Mouse (Mus musculus) gastrocnemius, adult 8-10 months (tissue): ENCODE data around the gene Fxyd5. TPM values are rescaled to one million over a fixed set of nuclear protein-coding genes. Genes with fewer than 3 reads are reported as not detected.

Source experiments
- DNase-seq, 2 experiments: peaks; one replicate each; pipeline ENCODE4 v3.0.0; 2022; ENCODE audit warnings: low spot score in 2 of 2
- microRNA-seq: library from miRNA; unstranded; fragments of <30 nt; microRNA quantifications from one replicate; pipeline ENCODE4 v1.2.0, GENCODE M21; 2022
- total RNA-seq, 4 experiments: library from RNA; stranded (reverse); gene quantifications; 2 replicates each; pipeline ENCODE4 v1.2.4; 2022

Fxyd5 gene
- total RNA-seq, 4 experiments from 2014 or later: 4.7 to 8.7 (median 6.1) TPM

DNA sequence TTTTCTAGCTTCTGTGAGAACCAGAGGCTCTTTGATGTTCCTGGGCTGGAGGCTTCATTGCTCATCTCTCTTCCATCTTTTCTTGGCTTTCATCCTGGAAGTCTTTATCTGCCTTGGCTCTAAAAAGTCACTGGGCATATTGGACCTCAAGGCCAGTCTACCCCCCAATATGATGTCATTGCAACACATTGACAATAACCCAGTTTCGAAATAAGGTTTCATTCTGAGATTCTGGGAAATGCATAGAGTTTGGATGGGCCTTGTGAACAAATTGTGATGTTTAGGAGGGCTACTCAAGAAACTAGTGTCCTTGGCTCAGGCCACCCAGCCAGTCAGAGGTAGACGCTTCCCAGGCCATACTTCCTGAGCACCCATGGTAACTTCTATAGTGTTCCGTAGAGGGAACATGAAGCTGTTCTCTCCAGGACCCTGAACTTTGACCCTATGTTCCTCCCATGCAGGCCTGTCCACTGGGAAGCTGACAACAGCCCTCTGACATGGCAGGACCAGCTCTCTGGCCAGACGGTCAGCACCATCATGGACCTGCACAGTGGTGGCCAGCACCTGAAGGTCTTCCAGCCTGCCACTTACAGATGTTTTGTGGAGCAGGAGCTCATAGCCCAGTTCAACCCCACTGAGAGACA is 53.6 kb downstream of the Fxyd5 start:
- DNase-seq: no peak

DNA sequence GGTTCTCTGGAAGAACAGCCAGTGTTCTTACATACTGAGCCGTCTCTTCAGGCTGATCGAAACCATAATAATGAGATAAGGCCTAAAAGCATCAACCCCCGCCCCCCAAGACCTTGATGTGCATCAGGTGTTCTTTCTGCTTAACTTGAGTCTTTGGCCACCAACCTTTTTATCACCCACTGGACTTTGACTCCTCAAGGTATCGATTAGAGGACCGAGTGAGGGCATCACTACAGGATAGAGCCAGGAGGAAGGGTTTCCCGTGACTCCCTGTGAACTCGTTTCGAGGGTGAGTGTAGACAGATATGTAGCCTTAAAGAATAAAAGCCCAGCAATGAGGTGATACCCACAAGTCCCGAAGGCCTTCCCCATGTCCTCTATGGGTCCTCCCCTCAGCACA is 56.9 kb downstream of the Fxyd5 start:
- DNase-seq: no peak

Small RNA genes within 50 kb of the gene (microRNA-seq; reads per million reads assigned to microRNA genes)
- gene Mir7050: not detected

Other genes with a start within 250 kb of the Fxyd5 start
- gene Ffar2, start 218.7 kb downstream of the Fxyd5 start, total RNA-seq: 1 to 10 TPM in 2 of 4 experiments, under 1 TPM in 1, not detected in 1; 0.21 to 1.2 (median 1.2) TPM
- not detected for gene Ffar3, start 186.3 kb downstream of the Fxyd5 start, total RNA-seq
- not detected for gene Ffar1, start 180.9 kb downstream of the Fxyd5 start, total RNA-seq
- not detected for gene Cd22, start 162.1 kb downstream of the Fxyd5 start, total RNA-seq
- gene Mag, start 127.6 kb downstream of the Fxyd5 start, total RNA-seq: under 1 TPM in 3 of 4 experiments, not detected in 1; 0.47 to 0.65 (median 0.56) TPM
- gene Hamp2, start 117.8 kb downstream of the Fxyd5 start, total RNA-seq: not detected
- gene Hamp, start 98.4 kb downstream of the Fxyd5 start, total RNA-seq: under 1 TPM in 1 of 4 experiments, not detected in 3; 0.86 TPM
- gene Usf2, start 85.7 kb downstream of the Fxyd5 start, total RNA-seq: 10 to 100 TPM; 75.5 to 96.0 (median 89.5) TPM
- gene Lsr, start 69.0 kb downstream of the Fxyd5 start, total RNA-seq: under 1 TPM in 3 of 4 experiments, not detected in 1; 0.29 to 0.56 (median 0.54) TPM
- under 1 TPM in 1 of 4 experiments, not detected in 3; 0.19 TPM for gene Fam187b, start 68.7 kb downstream of the Fxyd5 start, total RNA-seq
- gene Fxyd7, start 9.0 kb upstream of the Fxyd5 start, total RNA-seq: 1 to 10 TPM in 2 of 4 experiments, under 1 TPM in 1, not detected in 1; 0.99 to 1.3 (median 1.3) TPM
- gene Fxyd1, start 14.7 kb upstream of the Fxyd5 start, total RNA-seq: 100 to 1,000 TPM; 556 to 826 (median 679) TPM
- 1 to 10 TPM; 1.4 to 3.5 (median 2.3) TPM for gene Lgi4, start 16.9 kb upstream of the Fxyd5 start, total RNA-seq
- gene Fxyd3, start 34.2 kb upstream of the Fxyd5 start, total RNA-seq: 1 to 10 TPM in 2 of 4 experiments, under 1 TPM in 2; 0.77 to 1.3 (median 0.92) TPM
- gene Hpn, start 72.8 kb upstream of the Fxyd5 start, total RNA-seq: 10 to 100 TPM; 15.2 to 21.0 (median 17.7) TPM
- gene Scn1b, start 84.5 kb upstream of the Fxyd5 start, total RNA-seq: 1,000 to 10,000 TPM in 1 of 4 experiments, 100 to 1,000 TPM in 3; 780 to 1,106 (median 929) TPM
- 10 to 100 TPM; 30.7 to 40.2 (median 33.3) TPM for gene Gramd1a, start 113.4 kb upstream of the Fxyd5 start, total RNA-seq
- not detected for gene Scgb2b2, start 248.0 kb upstream of the Fxyd5 start, total RNA-seq
- not detected for gene Scgb1b2, start 249.3 kb upstream of the Fxyd5 start, total RNA-seq